Mouse (Mus musculus): ENCODE data around the gene Serpine3. TPM values are rescaled to one million over a fixed set of nuclear protein-coding genes. Genes with fewer than 3 reads are reported as not detected.

The Serpine3 gene
- total and polyA plus RNA-seq, 3 experiments = not detected

DNA sequence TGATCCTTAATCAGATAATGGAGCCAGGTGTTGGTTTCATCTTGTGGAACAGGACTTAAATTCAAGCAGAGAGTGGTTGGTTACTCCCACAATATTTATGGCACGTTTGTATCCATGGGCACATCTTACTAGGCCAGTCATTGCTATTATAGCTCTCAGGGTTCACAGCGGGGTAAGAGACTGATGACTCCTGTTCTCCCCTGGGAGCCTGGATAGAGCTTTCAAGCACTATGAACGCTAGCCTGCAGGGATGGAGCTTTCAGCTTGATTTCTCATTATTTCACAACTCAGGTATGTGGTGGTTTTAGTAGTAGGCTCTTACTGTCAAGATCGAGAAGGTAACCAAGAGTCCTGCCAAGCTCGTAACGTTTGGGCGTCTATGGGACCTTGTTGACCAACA is 7.5 kb upstream of the Serpine3 start:
- Histone ChIP-seq H3K36me3 (ENCODE audit: control insufficient read depth, insufficient read depth, low read length) (no peaks in the 10 kb centered on the region), H3K4me1 (ENCODE audit: control insufficient read depth, insufficient read depth, low read length) (no peaks in the 10 kb centered on the region), H3K27me3 (ENCODE audit: control insufficient read depth, insufficient read depth, low read length) (no peaks in the 10 kb centered on the region), H3K79me2 (replicated peaks; ENCODE audit: control insufficient read depth, insufficient read depth, low read length) (no peaks in the 10 kb centered on the region), H3K4me3 (no peak overlapping the region), H3K9ac (ENCODE audit: low read depth, low read length) (no peak overlapping the region), H3K27ac (no peak overlapping the region)
- DNase-seq = no peak
- no peak for TF ChIP-seq POLR2A (IDR thresholded peaks at IDR 0.05; ENCODE audit: insufficient read depth, low read depth, low read length)
- no peak for TF ChIP-seq CTCF (IDR thresholded peaks at IDR 0.05)
- no peak for TF ChIP-seq EP300 (IDR thresholded peaks at IDR 0.05; ENCODE audit: insufficient read depth, low read depth, low read length)
- 78% methylated on average over 7 of the region's 7 CpGs for WGBS
- intact Hi-C loops (cut with DNase I) = no loop called here

DNA sequence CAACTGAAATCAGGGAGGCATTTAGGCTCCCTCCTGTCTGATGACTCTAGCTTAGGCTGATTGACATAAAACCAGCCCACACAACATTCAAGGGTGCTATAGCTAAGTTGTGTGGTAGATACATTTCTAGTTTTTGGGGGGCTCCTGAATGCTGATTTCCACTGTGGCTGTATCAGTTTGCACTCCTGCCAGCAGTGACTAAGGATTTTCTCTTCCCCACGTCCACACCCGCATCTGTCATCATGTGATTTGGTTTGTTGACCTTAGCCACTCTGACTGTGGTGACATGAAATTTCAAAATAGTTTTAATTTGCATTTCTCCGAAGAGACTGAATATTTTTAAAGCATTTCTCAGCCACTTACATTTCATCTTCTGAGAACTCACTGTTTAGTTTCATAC is 6.0 kb upstream of the Serpine3 start:
- WGBS = 57% methylated on average over 3 of the region's 3 CpGs
- H3K79me2 ChIP-seq (replicated peaks; ENCODE audit: control insufficient read depth, insufficient read depth, low read length) = no peaks in the 10 kb centered on the region
- no peak overlapping the region for H3K27ac ChIP-seq
- H3K4me3 ChIP-seq = no peak overlapping the region
- intact Hi-C loops (cut with DNase I) = no loop called here
- no peak overlapping the region for H3K9ac ChIP-seq (ENCODE audit: low read depth, low read length)
- DNase-seq = no peak
- no peaks in the 10 kb centered on the region for H3K4me1 ChIP-seq (ENCODE audit: control insufficient read depth, insufficient read depth, low read length)
- H3K27me3 ChIP-seq (ENCODE audit: control insufficient read depth, insufficient read depth, low read length) = no peaks in the 10 kb centered on the region
- no peak for TF ChIP-seq EP300 (IDR thresholded peaks at IDR 0.05; ENCODE audit: insufficient read depth, low read depth, low read length)
- no peak for TF ChIP-seq CTCF (IDR thresholded peaks at IDR 0.05)
- TF ChIP-seq POLR2A (IDR thresholded peaks at IDR 0.05; ENCODE audit: insufficient read depth, low read depth, low read length) = no peak
- H3K36me3 ChIP-seq (ENCODE audit: control insufficient read depth, insufficient read depth, low read length) = no peaks in the 10 kb centered on the region

DNA sequence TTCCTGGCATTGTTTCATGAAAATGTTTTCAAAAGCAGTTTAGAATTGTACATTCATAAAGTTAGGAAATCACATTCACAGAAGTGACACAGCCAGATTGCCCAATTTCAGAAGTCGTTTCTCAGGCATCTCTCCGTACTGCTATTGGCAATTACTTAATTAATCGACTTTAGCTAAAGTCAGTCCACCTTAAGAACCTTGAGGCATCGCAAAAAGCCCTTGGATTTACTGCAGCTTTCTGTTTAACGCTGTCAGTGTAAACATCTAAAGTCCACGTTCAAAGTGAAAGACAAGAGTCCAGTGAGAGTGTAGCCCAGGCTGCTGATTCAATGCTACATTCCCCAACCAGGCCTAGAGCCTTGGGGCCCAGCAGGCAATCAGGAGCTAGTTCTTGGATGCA is 1.1 kb upstream of the Serpine3 start:
- no peak overlapping the region for H3K4me3 ChIP-seq
- H3K36me3 ChIP-seq (ENCODE audit: control insufficient read depth, insufficient read depth, low read length) = no peaks in the 10 kb centered on the region
- DNase-seq = no peak
- intact Hi-C loops (cut with DNase I) = no loop called here
- H3K9ac ChIP-seq (ENCODE audit: low read depth, low read length) = no peak overlapping the region
- no peak for TF ChIP-seq EP300 (IDR thresholded peaks at IDR 0.05; ENCODE audit: insufficient read depth, low read depth, low read length)
- TF ChIP-seq POLR2A (IDR thresholded peaks at IDR 0.05; ENCODE audit: insufficient read depth, low read depth, low read length) = no peak
- no peak for TF ChIP-seq CTCF (IDR thresholded peaks at IDR 0.05)
- no peak overlapping the region for H3K27ac ChIP-seq
- no peaks in the 10 kb centered on the region for H3K79me2 ChIP-seq (replicated peaks; ENCODE audit: control insufficient read depth, insufficient read depth, low read length)
- no peaks in the 10 kb centered on the region for H3K27me3 ChIP-seq (ENCODE audit: control insufficient read depth, insufficient read depth, low read length)
- WGBS = 76% methylated on average over 6 of the region's 6 CpGs
- H3K4me1 ChIP-seq (ENCODE audit: control insufficient read depth, insufficient read depth, low read length) = no peaks in the 10 kb centered on the region

DNA sequence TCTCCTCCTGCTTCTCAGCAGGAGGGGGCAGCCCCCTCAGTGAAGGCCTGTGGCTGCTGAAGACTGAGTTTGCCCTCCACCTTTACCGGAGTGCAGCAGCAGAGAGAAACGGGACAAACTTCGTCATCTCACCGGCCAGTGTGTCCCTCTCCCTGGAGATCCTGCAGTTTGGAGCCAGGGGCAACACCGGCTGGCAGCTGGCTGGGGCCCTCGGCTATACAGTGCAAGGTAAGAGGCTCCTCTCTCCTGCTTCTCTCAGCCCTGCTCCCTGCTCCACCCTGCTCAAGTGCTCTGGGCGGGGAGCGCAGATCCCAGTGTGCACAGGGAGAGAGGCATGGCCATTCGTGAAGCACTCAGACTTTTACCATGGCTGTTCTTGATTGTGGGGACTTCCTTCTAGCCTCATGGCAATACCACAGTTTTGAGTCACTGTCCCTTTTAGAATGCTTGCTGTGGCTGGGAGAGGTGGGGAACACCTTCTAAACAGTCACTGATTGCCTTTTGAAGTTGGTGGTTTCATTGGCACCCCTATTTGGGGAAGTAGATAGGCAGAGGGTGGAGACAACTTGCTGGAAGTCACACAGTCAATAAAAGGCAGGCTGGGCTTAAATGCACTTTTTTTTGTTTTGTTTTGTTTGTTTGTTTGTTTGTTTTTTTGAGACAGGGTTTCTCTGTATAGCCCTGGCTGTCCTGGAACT is 1.7 kb downstream of the Serpine3 start:
- TF ChIP-seq CTCF (IDR thresholded peaks at IDR 0.05) (no peak), POLR2A (IDR thresholded peaks at IDR 0.05; ENCODE audit: insufficient read depth, low read depth, low read length) (no peak), EP300 (IDR thresholded peaks at IDR 0.05; ENCODE audit: insufficient read depth, low read depth, low read length) (no peak)
- H3K9ac ChIP-seq (ENCODE audit: low read depth, low read length) = no peak overlapping the region
- H3K27me3 ChIP-seq (ENCODE audit: control insufficient read depth, insufficient read depth, low read length) = no peaks in the 10 kb centered on the region
- intact Hi-C loops (cut with DNase I) = no loop called here
- no peak for DNase-seq
- no peaks in the 10 kb centered on the region for H3K4me1 ChIP-seq (ENCODE audit: control insufficient read depth, insufficient read depth, low read length)
- no peaks in the 10 kb centered on the region for H3K79me2 ChIP-seq (replicated peaks; ENCODE audit: control insufficient read depth, insufficient read depth, low read length)
- no peak overlapping the region for H3K27ac ChIP-seq
- 63% methylated on average over 9 of the region's 9 CpGs for whole genome bisulfite sequencing
- H3K36me3 ChIP-seq (ENCODE audit: control insufficient read depth, insufficient read depth, low read length) = no peaks in the 10 kb centered on the region
- no peak overlapping the region for H3K4me3 ChIP-seq

DNA sequence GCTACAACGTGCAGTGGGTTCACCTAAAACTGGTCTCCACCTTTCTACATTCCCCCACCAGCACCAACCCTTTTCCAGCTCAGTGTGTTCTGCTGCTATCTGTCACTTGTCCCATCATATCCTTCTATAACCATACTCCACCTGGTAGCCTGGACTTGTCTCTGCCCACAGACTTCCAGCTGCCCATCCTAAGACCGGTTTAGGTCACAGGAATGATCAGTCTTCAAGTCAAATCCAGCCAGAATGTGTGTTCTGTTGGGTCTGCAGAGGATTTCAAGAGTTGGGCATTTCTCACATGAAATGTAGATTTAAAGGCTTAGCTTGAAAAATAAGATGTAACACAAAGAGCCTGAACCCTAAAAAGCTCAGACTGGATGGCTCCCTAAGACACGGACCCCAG is 10.2 kb downstream of the Serpine3 start:
- no peak for DNase-seq
- WGBS = 92% methylated on average over 3 of the region's 3 CpGs
- Histone ChIP-seq H3K27me3 (ENCODE audit: control insufficient read depth, insufficient read depth, low read length) (no peaks in the 10 kb centered on the region), H3K4me1 (ENCODE audit: control insufficient read depth, insufficient read depth, low read length) (no peaks in the 10 kb centered on the region), H3K9ac (ENCODE audit: low read depth, low read length) (no peak overlapping the region), H3K27ac (no peak overlapping the region), H3K4me3 (no peak overlapping the region), H3K79me2 (replicated peaks; ENCODE audit: control insufficient read depth, insufficient read depth, low read length) (no peaks in the 10 kb centered on the region), H3K36me3 (ENCODE audit: control insufficient read depth, insufficient read depth, low read length) (no peaks in the 10 kb centered on the region)
- intact Hi-C loops (cut with DNase I) = no loop called here
- TF ChIP-seq POLR2A (IDR thresholded peaks at IDR 0.05; ENCODE audit: insufficient read depth, low read depth, low read length) (no peak), CTCF (IDR thresholded peaks at IDR 0.05) (peak; percentile 20)

DNA sequence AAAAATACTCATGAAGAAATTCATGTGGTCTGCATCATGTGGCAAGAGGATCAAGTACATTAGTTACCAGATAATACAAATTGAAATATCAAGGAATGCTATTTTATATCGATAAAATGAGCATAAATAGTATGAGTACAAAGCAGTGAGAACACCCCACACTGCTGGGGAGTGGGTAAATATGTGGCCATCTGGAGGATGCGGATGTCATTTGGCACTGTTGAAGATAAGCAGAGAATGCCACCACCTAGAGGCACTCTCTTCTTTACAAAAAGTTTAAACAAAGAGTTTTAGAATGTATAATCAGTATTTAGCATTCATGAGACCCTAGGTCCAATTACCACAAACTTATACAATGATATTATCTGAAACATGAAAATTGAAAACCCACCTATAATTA is 54.7 kb downstream of the Serpine3 start:
- no peak for DNase-seq
- Histone ChIP-seq H3K9ac (ENCODE audit: low read depth, low read length) (no peak overlapping the region), H3K4me1 (ENCODE audit: control insufficient read depth, insufficient read depth, low read length) (no peaks in the 10 kb centered on the region), H3K4me3 (no peak overlapping the region), H3K27me3 (ENCODE audit: control insufficient read depth, insufficient read depth, low read length) (no peaks in the 10 kb centered on the region), H3K79me2 (replicated peaks; ENCODE audit: control insufficient read depth, insufficient read depth, low read length) (no peaks in the 10 kb centered on the region), H3K27ac (no peak overlapping the region), H3K36me3 (ENCODE audit: control insufficient read depth, insufficient read depth, low read length) (peaks cover 9% of the 10 kb centered on the region)
- WGBS = 87% methylated on average over 2 of the region's 2 CpGs
- no peak for TF ChIP-seq CTCF (IDR thresholded peaks at IDR 0.05)
- no peak for TF ChIP-seq EP300 (IDR thresholded peaks at IDR 0.05; ENCODE audit: insufficient read depth, low read depth, low read length)
- no peak for TF ChIP-seq POLR2A (IDR thresholded peaks at IDR 0.05; ENCODE audit: insufficient read depth, low read depth, low read length)
- intact Hi-C loops (cut with DNase I) = no loop called here

Measured in heart, adult 2 months (tissue).